Mouse (Mus musculus): Measurements from ENCODE around the gene Mxi1.

Gene Mxi1

DNA sequence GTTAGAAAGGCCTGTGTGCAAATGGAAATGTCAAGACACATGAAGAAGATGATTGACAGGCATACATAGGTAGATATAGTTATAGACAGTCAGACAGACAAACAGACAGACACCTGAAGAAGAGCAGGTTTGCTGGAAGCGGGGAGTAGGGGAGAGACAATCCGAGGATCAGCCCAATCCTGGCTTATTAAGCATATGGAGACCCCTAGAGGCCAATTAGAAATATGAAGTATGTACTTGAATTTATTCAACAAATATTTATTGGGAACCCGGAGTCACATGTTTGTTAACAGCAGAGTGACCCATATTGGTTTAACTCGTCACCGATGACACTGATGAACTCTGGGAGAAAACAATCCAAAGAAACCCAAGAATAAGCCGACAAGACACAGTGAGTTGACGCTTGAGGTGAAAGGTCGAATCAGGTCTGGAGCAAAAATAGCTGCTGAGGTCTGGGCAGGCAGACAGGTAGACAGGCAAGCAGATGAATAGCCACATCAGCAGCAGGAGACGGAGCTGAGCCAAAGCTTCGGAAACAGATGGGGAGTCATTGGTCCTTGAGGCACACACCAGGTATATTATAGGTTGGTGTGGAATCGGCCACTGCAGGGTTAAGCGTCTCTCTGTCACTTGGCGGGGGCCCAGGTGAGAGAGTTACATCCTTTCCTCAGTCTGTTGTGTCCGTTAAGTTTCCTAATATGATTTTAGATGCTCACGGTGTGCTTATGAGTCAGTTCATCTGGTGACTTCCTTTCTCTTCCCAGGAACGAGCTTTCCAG, 90.2 kb downstream of the Mxi1 start:
- no peak for DNase-seq

GRCm38 (mm10) chr19:53402741-53403432, 92.6 kb downstream of the Mxi1 start:
- no peak for DNase-seq

DNA sequence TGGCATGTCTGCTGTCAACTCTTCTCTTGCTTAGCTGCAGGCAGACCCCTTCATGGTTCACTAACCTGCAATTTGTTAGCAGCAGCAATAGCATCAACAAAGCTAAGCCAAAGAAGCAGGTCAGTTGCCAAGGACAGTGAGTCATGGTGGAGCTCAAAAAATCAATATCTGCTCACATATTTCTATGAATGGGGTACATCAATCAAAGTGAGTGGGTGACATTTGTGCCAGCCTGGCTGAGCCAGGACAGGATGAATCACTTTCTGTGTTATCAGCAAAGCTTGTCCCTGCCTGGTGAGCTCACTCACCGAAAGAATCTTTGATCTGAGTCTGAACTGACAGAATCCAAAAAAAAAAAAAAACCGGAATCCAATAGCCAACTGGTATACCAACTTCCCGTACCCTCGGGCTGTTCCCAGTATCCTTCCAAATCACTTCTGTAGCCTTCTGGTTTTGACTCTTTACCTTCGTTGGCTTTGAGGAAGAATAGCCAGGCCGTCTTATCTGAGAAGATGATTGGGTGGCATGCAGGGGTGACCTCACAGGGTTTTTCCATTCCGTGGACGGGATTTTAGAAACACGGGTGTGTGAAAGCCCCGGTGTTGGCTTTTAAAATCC, 94.0 kb downstream of the Mxi1 start:
- DNase-seq, result no peak

GRCm38 (mm10) chr19:53404837-53405356, 94.6 kb downstream of the Mxi1 start:
- no peak for DNase-seq

GRCm38 (mm10) chr19:53405810-53406209, 95.5 kb downstream of the Mxi1 start:
- no peak for DNase-seq

- no peak for DNase-seq
Measured at GRCm38 (mm10) chr19:53407350-53407749, 97.0 kb downstream of the Mxi1 start.

GRCm38 (mm10) chr19:53408398-53408797, 98.1 kb downstream of the Mxi1 start:
- DNase-seq, result no peak

GRCm38 (mm10) chr19:53409663-53410307, 99.5 kb downstream of the Mxi1 start:
- no peak for DNase-seq

DNA sequence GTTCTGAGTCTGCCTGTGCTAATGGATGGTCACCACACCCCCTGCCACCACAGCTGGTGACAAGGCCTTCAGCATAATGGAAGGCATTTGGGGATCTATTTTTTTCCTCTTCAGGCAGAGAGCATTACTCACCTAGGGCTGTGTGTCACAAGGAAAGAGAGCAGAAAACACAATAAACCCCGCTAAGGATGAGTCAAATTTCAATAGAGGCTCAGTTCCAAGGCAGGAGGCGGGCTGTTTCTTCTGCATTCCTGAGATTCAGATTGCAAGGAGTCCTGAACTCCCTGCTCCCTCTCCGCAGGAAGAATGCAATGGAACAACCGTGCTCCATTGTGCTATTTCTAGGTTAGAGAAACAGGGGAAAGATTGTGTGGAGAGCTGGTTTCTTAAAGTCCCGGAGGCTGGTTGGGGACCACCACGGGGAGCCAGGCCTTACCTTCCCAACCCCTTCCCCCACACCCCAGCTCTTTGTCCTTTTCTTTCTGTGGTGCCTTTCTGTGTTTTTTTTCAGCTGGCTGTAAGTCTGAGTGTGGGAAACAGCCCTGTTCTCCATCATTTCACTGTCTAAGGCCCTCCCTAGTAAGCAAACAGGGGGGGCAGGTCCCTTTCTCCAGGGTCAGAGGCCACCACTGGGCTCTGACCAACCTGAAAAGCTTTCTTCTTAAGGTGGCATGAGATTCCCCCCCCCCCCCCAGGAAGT, 102.0 kb downstream of the Mxi1 start:
- DNase-seq, result no peak

DNA sequence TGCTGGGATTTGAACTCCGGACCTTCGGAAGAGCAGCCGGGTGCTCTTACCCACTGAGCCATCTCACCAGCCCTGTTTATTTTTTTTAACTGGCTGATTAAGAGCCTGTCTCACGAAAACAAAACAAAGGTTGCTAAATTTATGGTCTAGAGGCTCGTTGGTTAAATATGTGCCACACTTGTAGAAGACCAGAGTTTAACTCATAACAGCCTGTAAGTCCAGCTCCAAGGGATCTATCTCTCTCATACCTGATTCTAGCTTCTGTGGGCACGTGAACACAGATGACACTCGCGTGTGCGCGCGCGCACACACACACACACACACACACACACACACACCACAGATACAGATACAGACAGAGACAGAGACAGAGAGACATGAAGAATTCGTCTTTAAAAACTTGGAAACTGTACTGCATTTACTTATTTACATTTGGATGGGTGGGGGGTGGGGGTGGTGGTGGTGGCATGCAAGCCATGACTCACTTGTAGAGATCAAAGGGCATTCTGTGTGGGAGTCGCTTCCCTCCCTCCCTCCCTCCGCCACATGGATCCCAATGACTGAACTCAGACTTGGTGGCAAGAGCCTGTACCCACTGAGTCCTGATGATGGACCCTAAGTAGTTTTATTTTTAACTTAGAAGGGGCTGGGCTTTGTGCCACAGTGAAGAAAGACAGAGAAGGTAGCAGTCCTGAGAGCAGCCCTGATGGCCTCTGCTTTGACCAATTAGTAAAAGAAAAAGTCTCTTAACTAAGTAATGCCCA, 103.5 kb downstream of the Mxi1 start:
- DNase-seq, result no peak

- no peak for DNase-seq
Measured at GRCm38 (mm10) chr19:53414650-53415049, 104.3 kb downstream of the Mxi1 start.

DNA sequence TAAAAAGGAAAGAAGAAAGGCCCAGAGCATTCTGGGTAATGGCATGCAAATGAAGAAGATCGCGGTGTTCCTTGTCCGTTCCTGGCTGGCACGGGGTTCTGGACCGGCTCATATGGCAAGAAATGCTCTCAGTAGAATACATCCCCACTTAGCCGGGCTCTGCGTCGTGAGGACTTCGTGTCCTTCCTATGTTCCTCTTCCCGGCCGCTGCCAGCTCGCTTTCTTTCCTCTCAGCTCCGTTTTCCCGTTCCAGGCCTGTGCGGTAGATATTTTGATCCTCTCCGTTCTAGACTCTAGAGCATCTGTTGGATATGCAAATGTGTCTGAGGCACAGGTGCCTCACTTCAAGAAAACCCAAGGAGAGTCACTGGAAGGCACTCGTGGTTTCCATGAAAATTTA, 104.9 kb downstream of the Mxi1 start:
- no peak for DNase-seq

- peak; percentile 78 for DNase-seq
Measured at GRCm38 (mm10) chr19:53419834-53420233, 109.5 kb downstream of the Mxi1 start.

GRCm38 (mm10) chr19:53420924-53421582, 110.7 kb downstream of the Mxi1 start:
- DNase-seq, result peak; percentile 76

DNA sequence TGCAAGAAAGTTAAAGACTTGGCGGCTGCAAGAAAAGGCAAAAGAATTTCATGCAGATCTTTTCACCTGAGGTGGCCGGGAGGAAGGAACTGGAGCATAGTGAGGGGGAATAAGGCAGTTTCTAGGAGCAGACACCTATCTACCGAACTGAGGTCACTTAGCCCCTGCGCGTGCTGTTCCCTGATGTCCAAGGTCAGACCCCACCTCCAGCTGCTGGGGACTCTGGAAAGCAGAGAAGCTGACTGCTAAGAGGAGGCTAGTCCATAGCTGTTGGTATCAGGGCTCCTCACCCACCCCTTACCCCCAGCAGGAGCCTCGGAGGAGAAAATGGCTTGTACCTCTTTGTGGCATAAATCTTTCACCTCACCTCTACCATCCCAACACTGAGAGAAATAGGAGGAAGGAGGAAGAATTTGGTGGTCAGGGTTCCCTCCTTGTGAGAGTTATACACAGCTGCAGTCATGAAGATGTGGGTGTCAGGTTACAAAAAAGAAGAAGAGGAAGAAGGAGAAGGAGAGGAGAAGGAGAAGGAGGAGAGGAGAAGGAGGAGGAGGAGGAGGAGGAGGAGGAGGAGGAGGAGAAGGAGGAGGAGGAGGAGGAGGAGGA, 111.4 kb downstream of the Mxi1 start:
- DNase-seq, result no peak

DNA sequence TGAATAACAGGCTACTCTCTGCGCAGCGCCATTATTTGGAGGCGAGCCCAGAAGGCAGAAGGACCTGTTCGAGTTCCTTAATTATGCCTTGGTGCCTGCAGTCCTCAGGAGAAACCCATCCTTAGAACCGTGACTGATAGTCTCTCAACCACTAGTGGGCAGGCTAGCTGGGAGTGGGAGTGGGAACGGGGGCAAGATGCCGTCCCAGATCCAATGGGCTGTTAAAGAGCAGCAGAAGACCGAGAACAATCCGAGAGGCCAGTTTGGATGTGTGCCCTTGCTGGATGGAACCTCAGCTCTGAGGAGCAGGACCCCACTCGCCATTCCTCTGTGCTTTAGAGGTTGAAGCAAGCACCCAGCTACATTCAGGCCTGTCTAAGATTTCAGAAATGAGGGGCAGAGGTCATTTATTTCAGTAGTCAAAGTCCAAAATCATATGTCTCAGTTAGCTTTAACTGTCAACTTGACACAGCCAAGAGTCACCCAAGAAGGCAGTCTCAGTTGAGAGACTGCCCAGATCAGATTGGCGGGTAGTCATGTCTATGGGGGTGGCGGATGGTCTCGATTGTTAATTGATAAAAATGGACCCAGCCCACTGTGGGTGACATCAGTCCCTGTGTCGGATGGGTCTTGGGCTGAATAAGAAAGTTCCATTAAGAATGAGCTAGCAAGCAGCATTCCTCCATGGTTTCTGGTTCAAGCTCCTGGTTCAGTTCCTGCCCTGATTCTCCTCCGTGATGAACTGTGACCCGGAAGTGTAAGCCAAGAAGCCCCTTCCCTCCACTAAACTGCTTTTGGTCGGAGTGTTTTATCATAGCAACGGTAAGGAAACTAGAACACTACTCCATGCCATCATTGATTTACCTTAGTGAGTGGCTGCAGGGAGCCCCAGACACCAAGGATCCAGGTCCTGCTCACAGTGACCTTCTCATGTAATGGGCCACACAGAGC, 112.3 kb downstream of the Mxi1 start:
- no peak for DNase-seq

DNA sequence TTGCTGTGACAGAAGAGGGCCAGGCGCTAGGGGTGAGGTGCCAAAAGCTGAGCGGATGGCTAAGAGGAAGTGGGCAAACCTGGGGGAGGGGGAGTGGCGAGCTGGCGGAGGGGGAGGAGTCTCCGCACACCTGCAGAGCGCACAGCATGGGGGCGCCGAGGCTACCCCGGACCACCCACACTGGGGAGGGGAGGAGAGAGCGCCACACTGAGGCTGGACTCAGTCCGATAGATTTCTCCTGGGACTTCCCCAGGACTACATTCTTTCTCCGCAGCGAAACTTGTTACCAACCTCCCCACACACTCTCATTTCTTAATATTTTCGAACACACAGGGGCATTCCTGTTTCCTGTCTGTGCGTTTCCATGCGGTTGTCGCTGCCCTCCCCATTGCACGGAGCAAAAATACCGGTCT, 113.0 kb downstream of the Mxi1 start:
- peak; percentile 43 for DNase-seq

DNA sequence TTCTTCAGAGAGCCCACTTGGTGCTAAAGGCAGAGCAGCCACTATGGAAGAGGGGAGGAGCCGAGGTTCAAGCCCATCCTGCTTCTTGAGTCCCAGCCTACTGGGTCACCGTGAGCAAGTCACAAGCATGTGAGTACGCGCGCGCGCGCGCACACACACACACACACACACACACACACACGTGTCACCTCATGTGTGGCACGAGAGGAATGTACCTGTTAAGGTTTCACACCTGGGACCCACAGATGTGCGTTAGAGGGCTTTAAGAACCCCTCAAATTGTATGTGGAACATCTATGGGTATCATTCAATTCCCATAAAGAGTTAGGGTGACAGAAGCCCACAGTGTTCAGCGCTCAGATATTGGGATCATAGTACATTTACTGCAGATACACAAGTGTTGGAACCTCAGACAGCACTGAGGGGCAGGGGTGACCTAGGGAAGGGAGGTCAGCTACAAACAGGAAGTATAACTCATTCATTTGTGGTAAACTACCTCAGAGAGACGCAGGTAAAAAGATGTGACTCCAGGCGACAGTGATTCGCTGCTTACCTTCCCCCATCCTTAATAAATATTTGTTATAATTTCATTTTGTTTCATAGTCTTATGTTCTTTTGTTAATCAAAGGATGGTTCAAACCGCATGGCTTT, 113.6 kb downstream of the Mxi1 start:
- DNase-seq, result no peak

DNA sequence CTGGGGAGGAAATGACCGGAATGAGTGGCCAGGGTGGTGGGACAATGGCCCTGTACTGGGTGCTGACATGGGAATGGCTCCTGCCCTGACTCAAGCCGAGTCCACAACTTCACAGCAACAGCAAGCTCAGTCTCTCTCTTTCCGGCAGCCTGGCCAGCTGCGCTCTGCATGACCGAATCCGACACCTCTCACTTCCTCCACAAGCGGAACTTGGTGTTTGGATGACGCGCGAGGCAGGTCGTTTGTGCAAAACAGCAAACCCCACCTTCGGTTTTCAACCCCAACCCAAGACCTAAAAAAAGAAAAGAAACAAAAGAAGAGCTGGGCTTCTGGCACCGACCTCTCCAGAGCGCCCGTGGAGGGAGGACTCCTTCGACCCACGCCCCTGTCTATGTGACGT, 114.3 kb downstream of the Mxi1 start:
- DNase-seq, result peak; percentile 60
